ENCODE assay signal across 25 mouse cellular contexts in genomic region chr10:52319506-52320286, GRCm38 (mm10). TPM values are rescaled to one million over a fixed set of nuclear protein-coding genes. Genes with fewer than 3 reads are reported as not detected.
A peak's percentile ranks its signal among the peaks of the same experiment; 100 is the strongest.
DNase-seq lines count a peak whose midpoint lies in the region; ATAC-seq and TF ChIP-seq lines count a peak whose summit lies in the region.
"Had no signal": no experiment of that assay in that cellular context is flagged by ENCODE, and none has a peak within 500 bp of the region (broad histone marks: within the 10 kb centered on the region; RNA-seq: fewer than 3 reads in every experiment).

No protein-coding gene starts in this region.

- H3K4me3 ChIP-seq in testis, adult 2 months (ENCODE audit: control insufficient read depth, low read depth, low read length), result peak overlapping the region; percentile 12; the same call in 1 of the 2 replicates
- H3K4me3 ChIP-seq in intestine, embryonic 14.5 days (ENCODE audit: low read depth, low read length), result no peak overlapping the region
- H3K4me3 ChIP-seq in stomach, embryonic 15.5 days (replicated peaks), result no peak overlapping the region
- H3K4me3 ChIP-seq: embryonic facial prominence, embryonic 10.5 days; forebrain, embryonic 13.5 days; heart, adult 2 months; heart, embryonic 15.5 days; hindbrain, embryonic 15.5 days had no signal

- H3K27me3 ChIP-seq in testis, adult 2 months (ENCODE audit: control insufficient read depth, insufficient read depth, low read length), result no peaks in the 10 kb centered on the region
- H3K27me3 ChIP-seq in intestine, embryonic 14.5 days (replicated peaks; ENCODE audit: control insufficient read depth, insufficient read depth, low read length), result no peaks in the 10 kb centered on the region
- no peaks in the 10 kb centered on the region for H3K27me3 ChIP-seq in stomach, embryonic 15.5 days (replicated peaks)
- H3K27me3 ChIP-seq: forebrain, embryonic 13.5 days; heart, embryonic 15.5 days; hindbrain, embryonic 15.5 days had no signal

- TF ChIP-seq POLR2A in testis, adult 2 months (IDR thresholded peaks at IDR 0.05; ENCODE audit: control insufficient read depth, low read depth, low read length), result no peak

- no peaks in the 10 kb centered on the region for H3K9me3 ChIP-seq in intestine, embryonic 14.5 days (ENCODE audit: control insufficient read depth, low read length)
- no peaks in the 10 kb centered on the region for H3K9me3 ChIP-seq in stomach, embryonic 15.5 days
- H3K9me3 ChIP-seq: embryonic facial prominence, embryonic 10.5 days; forebrain, embryonic 13.5 days; G1E; heart, embryonic 15.5 days; hindbrain, embryonic 15.5 days had no signal

- TF ChIP-seq CTCF in testis, adult 2 months (IDR thresholded peaks at IDR 0.05; ENCODE audit: control insufficient read depth, insufficient read depth, insufficient replicate concordance, low read depth, low read length), result no peak

- no peaks in the 10 kb centered on the region for H3K36me3 ChIP-seq in testis, adult 2 months (ENCODE audit: control insufficient read depth, insufficient read depth, low read length)
- peaks cover 43% of the 10 kb centered on the region for H3K36me3 ChIP-seq in intestine, embryonic 14.5 days (ENCODE audit: control insufficient read depth, insufficient read depth, low read length)
- H3K36me3 ChIP-seq in stomach, embryonic 15.5 days, result peaks cover 15% of the 10 kb centered on the region
- H3K36me3 ChIP-seq: G1E; hindbrain, embryonic 15.5 days had no signal

- no peak overlapping the region for H3K9ac ChIP-seq in intestine, embryonic 14.5 days (ENCODE audit: low read length)
- H3K9ac ChIP-seq in stomach, embryonic 15.5 days, result no peak overlapping the region
- H3K9ac ChIP-seq: forebrain, embryonic 13.5 days; heart, embryonic 15.5 days; hindbrain, embryonic 15.5 days had no signal

- no peak overlapping the region for H3K4me2 ChIP-seq in intestine, embryonic 14.5 days (ENCODE audit: low read length)
- H3K4me2 ChIP-seq in stomach, embryonic 15.5 days, result no peak overlapping the region
- H3K4me2 ChIP-seq: forebrain, embryonic 13.5 days; heart, embryonic 11.5 days; heart, embryonic 15.5 days; hindbrain, embryonic 15.5 days had no signal

- 0 out of 2 replicates have a peak, but pooled peaks have one; percentile 43 for ATAC-seq in intestine, embryonic 14.5 days (replicated peaks; ENCODE audit: low FRiP score, low TSS enrichment, low read depth)
- peak; percentile 50; the same call in 1 of the 2 replicates for ATAC-seq in stomach, embryonic 15.5 days (ENCODE audit: insufficient read depth, low FRiP score, low read depth)
- ATAC-seq: forebrain, embryonic 13.5 days had no signal

- WGBS in intestine, embryonic 14.5 days, result 83% methylated on average over 28 of the region's 28 CpGs
- WGBS in stomach, embryonic 15.5 days, result 81% methylated on average over 28 of the region's 28 CpGs

- H3K27ac ChIP-seq in testis, adult 2 months (ENCODE audit: control insufficient read depth, insufficient read depth, low read depth, low read length), result no peak overlapping the region
- H3K27ac ChIP-seq in intestine, embryonic 14.5 days (ENCODE audit: low read depth), result no peak overlapping the region
- no peak overlapping the region for H3K27ac ChIP-seq in stomach, embryonic 15.5 days
- H3K27ac ChIP-seq: embryonic facial prominence, embryonic 10.5 days; forebrain, embryonic 13.5 days; heart, adult 2 months; heart, embryonic 15.5 days; hindbrain, embryonic 15.5 days had no signal

- intact Hi-C loops in heart, postnatal 14 days (cut with DNase I), result no loop called here

- peak; percentile 79 for DNase-seq in heart, adult 11 months
- no peak for DNase-seq in heart, postnatal 14 days
- DNase-seq in testis, postnatal 10 days (ENCODE audit: low spot score), result no peak
- no peak for DNase-seq in intestine, embryonic 14.5 days (ENCODE audit: low spot score)
- no peak for DNase-seq in lung, postnatal 14 days
- DNase-seq in layer of hippocampus, adult 8-10 months (ENCODE audit: low spot score in 2 of 2), result no peak
- DNase-seq: adrenal gland, adult 2 months; adrenal gland, postnatal 25 days; cerebellum, adult 2 months; cerebellum, postnatal 10 days; gastrocnemius, postnatal 36 days; heart, adult 2 months; heart, postnatal 36 days had no signal

- peaks cover 4% of the 10 kb centered on the region; the same call in 1 of the 2 replicates for H3K4me1 ChIP-seq in testis, adult 2 months (ENCODE audit: control insufficient read depth, insufficient read depth, low read length)
- no peaks in the 10 kb centered on the region for H3K4me1 ChIP-seq in intestine, embryonic 14.5 days (replicated peaks; ENCODE audit: control insufficient read depth, insufficient read depth, low read length)
- no peaks in the 10 kb centered on the region for H3K4me1 ChIP-seq in stomach, embryonic 15.5 days
- H3K4me1 ChIP-seq: embryonic facial prominence, embryonic 10.5 days; forebrain, embryonic 13.5 days; heart, embryonic 15.5 days; hindbrain, embryonic 15.5 days had no signal

RNA-seq across cellular contexts. Expression of gene Gm26741, which starts 38.9 kb away (rescaled TPM):
- total RNA-seq in heart, postnatal 14 days (2021), result not detected
- polyA plus RNA-seq in testis, adult 2 months (2012; rRNA removed), result not detected in 2 replicates
- polyA plus RNA-seq in intestine, embryonic 14.5 days (2014; fragmentation: Nextera tagmentation; extraction: Ambion mirVana), result not detected in 2 replicates
- not detected in 2 replicates for polyA plus RNA-seq in stomach, embryonic 15.5 days (2015; fragmentation: Nextera tagmentation; extraction: Ambion mirVana)
- not detected for total RNA-seq in layer of hippocampus, adult 8-10 months (2022)
- total RNA-seq: adrenal gland, adult 2 months; adrenal gland, postnatal 25 days; G1E; gastrocnemius, adult 8-10 months; gastrocnemius, postnatal 36 days; heart, adult 2 months; heart, postnatal 36 days had no signal
- polyA plus RNA-seq: adrenal gland, adult 2 months; C2C12; cerebellum, adult 2 months; embryonic facial prominence, embryonic 10.5 days; embryonic facial prominence, embryonic 14.5 days; forebrain, embryonic 13.5 days; G1E; heart, adult 2 months; heart, embryonic 11.5 days; heart, embryonic 15.5 days; hindbrain, embryonic 11.5 days; hindbrain, embryonic 15.5 days had no signal
